Mouse (Mus musculus) left cerebral cortex, adult 9 months (tissue): ENCODE measurements at regions not wholly inside any gene's neighbourhood (a gene's known extent, or its start where the extent isn't known, plus 50 kb on each side); places are given as distances from the start of the nearest gene placed in this dataset.

ENCODE experiments used
- DNase-seq, 2 experiments: peaks; one replicate each; pipeline ENCODE4 v3.0.0; 2022; ENCODE audit warnings: low spot score in 2 of 2

- no peak for DNase-seq
Observed at GRCm38 (mm10) chr17:45866876-45867652, 133.4 kb upstream of the 1600014C23Rik start.

DNA sequence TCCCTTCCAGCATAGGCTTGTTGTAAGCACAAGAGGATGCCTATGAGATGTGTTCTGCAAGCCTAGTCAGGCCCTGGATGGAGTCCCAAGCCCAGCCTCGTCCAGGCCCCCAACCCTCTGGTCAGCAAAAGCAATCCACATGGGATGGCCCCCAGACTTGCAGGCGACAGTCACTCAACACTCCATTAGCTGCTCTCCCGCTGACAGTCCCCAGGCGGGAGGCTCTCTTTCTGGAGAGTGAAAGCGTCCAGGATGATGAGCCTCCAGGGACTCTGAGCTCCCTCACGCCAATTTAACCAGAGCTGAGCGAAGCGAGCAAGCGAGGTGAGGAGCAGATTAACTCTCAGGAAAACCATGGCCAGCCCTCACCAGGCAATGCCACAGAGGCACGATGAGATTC lies 132.7 kb upstream of the 1600014C23Rik start:
- no peak for DNase-seq

DNA sequence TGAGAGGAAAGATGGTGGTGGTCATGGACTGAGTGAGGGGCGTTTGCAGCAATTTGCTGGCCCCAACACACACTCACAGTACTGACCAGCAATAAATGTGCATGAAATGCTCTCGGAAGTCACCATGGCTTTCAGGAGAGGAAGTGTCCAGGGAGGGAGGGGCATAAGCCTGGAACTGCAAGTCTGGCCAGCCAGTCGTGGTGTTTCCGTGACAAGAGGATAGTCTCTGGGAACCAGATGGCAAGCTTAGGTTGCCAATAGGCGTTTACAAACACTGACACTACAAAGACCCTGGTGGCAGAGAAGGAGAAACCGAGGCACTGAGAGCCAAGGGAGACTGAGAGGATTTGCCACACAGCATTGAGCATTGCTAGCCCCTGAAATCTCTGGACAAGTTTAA lies 132.3 kb upstream of the 1600014C23Rik start:
- DNase-seq: no peak

- DNase-seq: no peak
Observed at GRCm38 (mm10) chr17:45863471-45864205, 130.0 kb upstream of the 1600014C23Rik start.

- no peak for DNase-seq
Observed at GRCm38 (mm10) chr17:45863031-45863430, 129.4 kb upstream of the 1600014C23Rik start.

DNA sequence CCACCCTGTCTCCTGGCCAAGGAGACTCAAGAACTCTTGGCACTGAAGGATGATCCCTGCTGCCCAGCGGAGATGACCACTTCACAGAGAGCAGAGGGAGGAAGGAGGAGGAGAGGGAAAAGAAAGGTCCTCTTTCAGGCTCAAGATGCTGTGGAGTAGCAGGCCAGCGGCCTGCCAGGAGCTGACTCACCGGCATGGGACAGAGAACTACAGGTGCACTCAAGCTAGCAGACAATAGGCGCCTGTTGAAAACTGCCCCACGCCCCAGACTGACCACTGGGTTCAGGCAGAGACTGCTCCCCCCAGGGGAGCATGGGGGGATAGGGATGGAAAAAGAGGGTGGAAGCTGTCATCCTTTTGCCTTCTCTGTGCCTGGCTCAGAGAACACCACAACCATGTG lies 125.8 kb upstream of the 1600014C23Rik start:
- DNase-seq: no peak

- DNase-seq: no peak
Observed at GRCm38 (mm10) chr17:45853931-45854653, 120.4 kb upstream of the 1600014C23Rik start.

DNA sequence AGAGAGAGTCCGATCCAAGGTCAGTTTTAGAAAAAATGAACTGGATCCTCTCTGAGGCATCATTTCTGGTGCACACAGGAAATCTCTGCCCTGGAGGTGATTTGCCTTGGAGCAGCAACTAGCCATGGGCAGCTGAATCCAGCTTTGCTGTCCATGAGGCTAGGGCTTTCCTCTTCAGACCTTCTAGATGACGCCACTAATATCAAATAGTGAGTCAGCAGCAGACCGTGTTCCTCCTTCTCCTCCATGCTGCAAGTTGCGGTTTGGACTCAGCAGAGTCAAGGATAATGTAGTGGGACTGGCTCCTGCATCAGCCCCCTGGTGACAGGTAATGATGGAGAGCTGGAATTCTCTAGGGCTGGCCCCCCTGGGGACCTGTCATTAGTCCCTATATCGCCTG lies 118.8 kb upstream of the 1600014C23Rik start:
- DNase-seq: no peak

DNA sequence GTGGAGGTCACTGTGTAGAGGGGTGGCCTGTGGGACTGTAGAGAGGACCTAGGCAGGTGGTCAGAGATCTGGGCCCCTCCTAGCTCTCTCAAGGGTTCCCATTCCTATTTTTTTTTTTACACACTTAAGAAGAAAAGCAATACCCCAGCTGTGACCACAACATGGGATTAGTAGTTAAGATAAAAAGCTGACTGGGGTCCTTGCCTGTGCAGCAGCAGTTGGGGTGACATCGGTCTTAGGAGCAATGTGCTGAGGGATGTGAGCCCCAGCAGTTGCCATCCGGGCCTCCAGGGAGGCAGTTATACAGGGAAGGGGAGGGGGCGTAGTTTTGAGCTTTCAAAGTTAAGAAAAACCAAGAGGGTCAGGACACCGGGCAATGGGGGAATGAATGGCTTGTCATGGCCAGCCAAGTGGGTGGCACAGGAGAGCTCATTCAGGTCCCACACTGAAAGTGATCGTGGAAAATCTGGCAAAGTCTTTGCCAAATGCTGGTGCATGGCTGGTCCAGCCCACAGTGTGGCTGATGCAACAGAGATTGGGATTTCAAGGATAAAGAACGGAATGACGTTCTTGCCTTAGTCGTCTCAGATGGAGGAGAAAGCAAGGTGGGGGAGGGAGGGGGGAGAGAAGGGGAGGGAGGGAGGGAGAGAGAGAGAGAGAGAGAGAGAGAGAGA lies 118.2 kb upstream of the 1600014C23Rik start:
- no peak for DNase-seq

GRCm38 (mm10) chr17:45850976-45851375 lies 117.3 kb upstream of the 1600014C23Rik start:
- no peak for DNase-seq

GRCm38 (mm10) chr17:45850174-45850573 lies 116.5 kb upstream of the 1600014C23Rik start:
- DNase-seq: no peak

DNA sequence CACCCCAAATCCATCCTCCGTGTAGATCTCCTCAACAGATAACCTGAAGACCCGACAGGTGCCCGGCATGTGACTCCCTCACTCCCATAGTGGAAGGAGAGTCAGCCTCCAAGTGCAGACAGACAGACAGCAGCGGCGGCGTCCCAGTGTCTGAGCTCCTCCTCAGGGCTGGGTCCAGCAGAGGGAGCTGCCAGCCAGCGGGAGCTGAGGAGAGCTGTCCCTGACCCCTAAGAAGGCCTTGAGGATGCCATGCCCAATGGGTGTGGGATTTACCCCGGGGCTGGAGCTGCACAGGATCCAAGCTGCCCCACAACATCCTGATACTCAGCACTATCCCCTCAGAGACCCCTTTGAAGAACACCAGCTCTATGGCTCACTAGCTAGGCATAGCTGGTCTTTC lies 115.0 kb upstream of the 1600014C23Rik start:
- DNase-seq: no peak

DNA sequence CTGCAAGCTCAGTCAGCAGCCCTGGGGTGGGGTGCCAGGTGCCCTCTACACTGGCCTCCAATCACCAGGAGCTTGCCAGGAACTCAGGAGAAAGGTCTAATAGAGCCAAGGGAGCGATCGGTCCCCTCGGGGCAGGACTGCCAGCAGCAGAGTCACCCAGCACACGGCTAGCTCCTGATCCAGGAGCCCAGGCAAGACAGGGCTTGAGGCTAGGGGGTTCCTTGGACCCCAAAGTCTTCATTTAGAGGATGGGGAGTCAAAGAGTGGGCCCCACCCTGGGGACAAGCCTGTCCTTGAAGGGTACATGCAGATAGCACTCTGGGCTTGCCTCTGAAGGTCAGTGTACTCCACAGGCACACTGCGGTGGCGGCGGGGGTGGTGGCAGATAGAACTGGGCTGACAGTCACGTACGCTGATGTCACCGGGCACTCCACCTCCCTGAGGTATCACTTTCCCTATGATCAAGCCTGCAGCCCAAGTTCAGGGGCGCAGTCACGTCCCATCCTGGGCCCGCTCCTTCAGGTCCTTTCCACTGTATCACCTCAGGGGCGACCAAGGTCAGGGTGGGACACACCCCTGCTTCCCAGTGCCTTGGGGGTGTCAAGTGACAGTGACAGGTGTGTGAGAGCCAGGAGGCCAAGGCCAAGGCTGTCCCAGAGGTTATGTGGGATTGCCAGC lies 114.2 kb upstream of the 1600014C23Rik start:
- no peak for DNase-seq

DNA sequence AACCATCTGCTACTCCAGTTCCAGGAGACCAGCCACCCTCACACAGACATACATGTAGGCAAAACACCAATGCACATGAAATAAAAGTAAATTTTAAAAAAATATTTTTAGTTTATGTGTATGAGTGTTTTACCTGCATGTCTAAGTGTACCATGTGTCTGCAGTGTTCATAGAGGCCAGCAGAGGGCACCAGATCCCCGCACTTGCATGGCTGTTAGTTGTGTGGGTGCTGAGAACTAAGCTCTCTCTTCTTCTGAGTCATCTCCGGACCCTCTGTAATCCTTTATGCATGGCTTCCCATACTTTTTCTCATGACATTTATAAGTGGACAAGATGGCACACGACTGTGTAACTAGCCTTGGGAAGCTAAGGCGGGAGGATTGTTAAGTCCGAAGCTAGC lies 112.2 kb upstream of the 1600014C23Rik start:
- no peak for DNase-seq

DNA sequence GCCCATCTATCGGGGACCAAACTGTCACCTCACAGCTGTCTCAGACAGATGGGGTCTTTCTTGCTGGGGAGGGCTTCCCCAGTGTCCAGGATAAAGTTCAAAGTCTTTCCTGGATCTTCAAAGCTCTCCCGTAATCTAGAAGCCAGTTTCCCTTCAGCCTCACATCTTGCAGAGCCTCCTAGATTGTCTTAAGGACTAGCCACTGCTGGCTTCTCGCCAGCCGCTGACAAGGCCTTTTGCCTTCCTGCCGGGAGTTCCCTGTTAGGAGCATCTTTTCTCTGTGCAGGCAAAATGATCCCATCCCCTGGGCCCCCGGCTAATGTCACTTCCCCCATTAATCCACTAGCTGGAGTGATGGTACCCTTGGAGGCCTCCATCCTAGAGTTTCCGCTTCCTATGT lies 103.1 kb upstream of the 1600014C23Rik start:
- DNase-seq: no peak

GRCm38 (mm10) chr17:45836253-45836652 lies 102.6 kb upstream of the 1600014C23Rik start:
- DNase-seq: no peak

- DNase-seq: no peak
Observed at GRCm38 (mm10) chr17:45834518-45835071, 101.0 kb upstream of the 1600014C23Rik start.

DNA sequence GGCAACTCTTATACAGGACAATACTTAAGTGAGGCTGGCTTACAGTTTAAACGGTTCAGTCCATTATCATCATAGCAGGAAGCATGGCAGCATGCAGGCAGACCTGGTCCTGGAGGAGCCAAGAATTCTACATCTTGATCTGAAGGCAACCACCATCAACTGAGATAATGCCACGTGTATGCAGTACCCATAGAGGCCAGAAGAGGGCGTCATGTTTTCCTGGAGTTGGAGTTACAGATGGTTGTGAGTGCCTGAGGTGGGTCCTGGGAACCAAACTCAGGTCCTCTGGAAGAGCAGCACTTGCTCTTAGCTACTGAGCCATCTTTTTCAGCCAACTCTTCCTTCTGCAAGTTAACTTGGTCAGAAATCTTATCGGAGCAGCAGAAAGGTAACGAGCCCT lies 96.7 kb upstream of the 1600014C23Rik start:
- DNase-seq: no peak

GRCm38 (mm10) chr17:45829571-45829970 lies 95.9 kb upstream of the 1600014C23Rik start:
- no peak for DNase-seq

GRCm38 (mm10) chr17:45828843-45829242 lies 95.2 kb upstream of the 1600014C23Rik start:
- DNase-seq: no peak

- no peak for DNase-seq
Observed at GRCm38 (mm10) chr17:45828284-45828824, 94.7 kb upstream of the 1600014C23Rik start.
